Mouse (Mus musculus): ENCODE results near the gene Epb42. TPM values are rescaled to one million over a fixed set of nuclear protein-coding genes. Genes with fewer than 3 reads are reported as not detected.

The Epb42 gene
- not detected for polyA plus RNA-seq (2015; fragmentation: Illumina TruSeq; extraction: RNeasy Lipid Tissue Mini Kit (QIAGEN cat#74804); ENCODE audit: insufficient read depth, low read depth, low replicate concordance)

DNA sequence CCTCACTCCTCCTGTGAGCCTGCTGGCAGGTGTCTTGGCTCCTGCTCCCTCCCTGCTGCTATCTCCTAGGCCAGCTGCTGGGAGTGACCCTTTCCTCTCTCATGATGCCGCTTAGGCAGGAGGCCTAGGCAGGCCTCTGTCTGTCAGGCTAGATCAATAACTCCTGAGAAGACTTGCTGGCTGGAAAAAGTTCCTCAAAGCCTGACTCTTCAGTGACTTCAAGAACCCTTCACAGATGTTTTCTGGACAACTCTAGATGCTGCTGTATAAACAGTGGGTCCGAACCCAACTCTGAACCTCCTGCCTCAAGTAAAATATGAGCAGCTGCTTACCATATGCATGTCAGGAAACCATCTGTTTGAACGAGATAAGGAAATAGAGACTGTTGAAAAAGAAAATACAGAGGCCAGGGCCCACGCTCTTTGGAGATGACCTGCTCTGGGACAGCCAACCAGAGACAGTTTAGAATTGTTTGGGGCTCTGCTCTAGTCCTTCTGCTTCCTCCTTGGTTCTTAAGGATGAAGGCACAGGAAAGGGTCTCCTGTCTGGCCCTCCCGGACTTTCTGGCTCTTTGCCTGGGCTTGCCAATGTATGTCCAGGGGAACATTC is at the start of gene Epb42:
TSS of gene Epb42 (minus strand) at position 340 of the 609 bp plus-strand sequence.

DNA sequence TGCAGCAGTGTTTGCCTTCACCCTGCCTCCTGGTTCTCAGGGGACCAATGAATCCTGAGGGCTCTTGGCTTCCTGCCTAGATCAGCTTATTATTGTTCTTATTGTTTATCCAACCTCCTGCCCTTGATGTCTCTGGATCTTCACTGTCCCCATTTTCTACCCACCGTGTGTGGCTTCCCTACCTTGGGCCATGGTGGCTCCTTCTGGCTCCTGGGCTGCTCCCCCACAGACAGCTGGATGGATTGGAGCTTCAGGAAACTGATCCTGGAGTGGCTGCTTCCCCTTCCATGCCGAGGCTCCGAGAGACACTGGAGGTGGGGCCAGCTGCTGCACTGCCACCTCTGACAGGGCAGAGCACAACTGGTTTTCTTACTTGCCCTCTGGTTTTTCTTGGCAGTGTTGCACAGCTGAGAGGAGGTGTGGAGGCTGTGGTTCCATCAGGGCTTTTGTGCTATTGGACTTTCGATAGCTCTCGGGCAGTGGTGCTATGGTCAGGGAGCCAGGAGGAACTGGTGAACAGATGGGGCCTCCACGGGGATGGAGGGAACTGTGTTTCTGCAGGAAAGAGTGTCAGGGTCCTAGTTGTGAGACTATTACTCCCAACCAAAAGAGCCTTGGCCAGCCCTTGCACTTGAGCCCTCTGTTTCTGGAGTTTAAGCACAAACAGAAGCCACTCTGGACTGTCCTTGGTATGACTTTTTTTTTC is 48.8 kb upstream of the Epb42 start, which contains the start of gene Tgm5:
TSS of gene Tgm5 (minus strand) at position 362 of the 706 bp plus-strand sequence.

DNA sequence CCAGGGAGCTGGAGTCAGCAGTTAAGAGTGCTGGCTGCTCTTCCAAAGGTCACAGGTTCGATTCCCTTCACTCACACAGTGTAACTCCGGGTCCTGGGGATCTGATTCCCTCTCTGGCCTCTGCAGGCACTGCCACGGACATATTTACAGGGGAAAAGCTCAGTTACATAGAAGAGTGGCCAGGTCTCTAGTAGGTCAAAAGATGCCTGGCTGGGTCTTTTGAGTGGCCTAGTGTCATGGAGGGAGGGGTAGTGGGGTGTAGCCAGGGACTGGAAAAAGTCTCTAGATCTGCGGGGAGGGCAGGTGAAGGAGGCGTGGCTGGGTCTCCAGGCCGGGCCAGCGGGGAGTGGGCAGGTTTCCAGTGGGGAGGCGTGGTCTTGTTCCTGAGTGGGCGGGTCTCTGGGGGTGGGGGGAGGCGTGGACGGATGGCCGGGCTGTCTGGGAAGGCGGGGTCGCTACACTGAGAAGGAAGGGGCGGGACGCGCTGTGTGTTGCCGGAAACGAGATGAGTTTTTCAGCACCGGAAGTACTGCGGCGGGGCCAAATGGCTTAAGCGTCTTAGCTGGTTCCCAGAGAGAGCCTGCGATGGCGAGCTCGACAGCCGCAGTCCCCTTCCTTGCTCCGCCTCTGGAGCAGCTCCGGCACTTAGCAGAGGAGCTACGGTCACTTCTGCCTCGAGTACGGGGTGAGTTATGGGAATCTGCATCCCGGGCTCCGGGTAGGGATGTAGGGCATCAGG is 28.8 kb downstream of the Epb42 start, which contains the start of gene Ccndbp1:
TSS of gene Ccndbp1 (plus strand) at position 479 of the 739 bp plus-strand sequence.

DNA sequence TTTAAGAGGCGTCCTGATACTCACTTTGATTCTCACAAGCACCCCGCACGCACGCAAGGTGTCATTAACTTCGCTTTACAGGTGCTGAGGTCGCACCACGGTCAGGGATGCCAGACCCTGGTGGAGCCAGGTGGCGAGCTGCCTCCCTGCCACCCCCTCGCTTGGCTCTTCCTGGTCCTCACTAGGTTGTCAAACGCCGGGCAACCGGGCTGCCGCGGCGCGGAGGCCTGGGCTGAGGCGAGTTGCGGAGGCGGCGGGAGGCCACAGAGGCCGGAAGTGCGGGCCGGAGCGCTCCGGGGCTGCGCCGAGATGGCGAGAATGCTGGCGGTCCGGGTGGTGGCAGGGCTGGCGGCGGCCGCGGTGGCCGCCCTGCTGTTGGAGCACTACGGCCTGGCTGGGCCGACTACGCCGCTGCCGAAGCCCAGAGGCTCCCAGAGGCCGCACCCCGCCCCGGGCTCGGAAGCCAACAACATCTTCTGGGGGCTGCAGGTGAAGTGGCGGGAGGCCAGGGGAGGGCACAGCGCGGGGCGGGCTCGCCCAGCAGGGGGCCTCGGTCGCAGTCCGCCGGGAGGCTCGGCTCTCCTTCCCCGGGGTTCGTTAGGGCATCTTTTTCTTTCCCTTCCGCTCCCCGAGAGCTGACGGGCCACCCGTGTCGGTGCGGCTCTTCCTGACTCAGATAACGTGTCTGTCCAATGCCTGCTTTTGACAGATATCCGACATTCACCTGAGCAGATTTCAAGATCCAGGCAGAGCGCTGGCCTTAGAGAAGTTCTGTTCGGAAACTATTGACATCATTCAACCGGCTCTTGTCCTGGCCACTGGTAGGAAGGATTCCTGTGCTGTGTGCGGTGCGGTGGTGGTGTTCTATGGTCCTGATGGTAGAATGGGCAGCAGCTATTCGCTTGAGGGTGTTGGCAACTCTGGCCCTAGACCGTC is 59.6 kb downstream of the Epb42 start, which contains the start of gene Tmem62:
TSS of gene Tmem62 (plus strand) at position 28 of the 936 bp plus-strand sequence.

DNA sequence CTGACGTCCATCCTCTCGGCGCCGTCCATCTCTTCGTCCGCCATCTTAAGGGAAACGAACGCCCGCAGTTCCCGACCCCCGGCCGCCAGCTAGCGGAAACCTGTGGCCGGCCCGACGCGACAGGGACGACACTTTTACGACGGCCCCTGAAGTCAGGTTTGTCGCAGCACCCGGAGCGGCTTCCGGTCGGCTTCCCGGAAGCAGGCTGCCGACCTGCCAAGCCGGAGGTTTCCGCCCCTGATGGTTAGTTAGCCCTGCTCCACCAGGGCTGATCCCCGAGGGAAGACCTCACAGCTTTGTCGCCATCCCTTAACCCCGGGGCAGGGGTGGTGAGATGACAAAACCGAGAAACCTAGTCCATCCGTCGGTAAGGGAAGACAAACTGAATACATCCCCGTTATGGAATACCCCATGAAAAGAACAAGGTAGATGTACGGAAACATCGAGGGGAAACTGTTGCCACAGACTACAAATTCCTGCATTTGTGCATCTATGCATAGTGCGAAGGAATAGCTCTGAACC is 66.3 kb downstream of the Epb42 start, which contains the start of gene Ubr1:
TSS of gene Ubr1 (minus strand) at position 157 of the 522 bp plus-strand sequence.

Other genes starting within 250 kb of the Epb42 start
- gene Cdan1, start 186.9 kb downstream of the Epb42 start, polyA plus RNA-seq (2015; fragmentation: Illumina TruSeq; extraction: RNeasy Lipid Tissue Mini Kit (QIAGEN cat#74804); ENCODE audit: insufficient read depth, low read depth, low replicate concordance): 1.1 TPM
- gene Ttbk2, start 186.5 kb downstream of the Epb42 start, polyA plus RNA-seq (2015; fragmentation: Illumina TruSeq; extraction: RNeasy Lipid Tissue Mini Kit (QIAGEN cat#74804); ENCODE audit: insufficient read depth, low read depth, low replicate concordance): 1.2 TPM
- gene Ubr1, start 66.4 kb downstream of the Epb42 start, polyA plus RNA-seq (2015; fragmentation: Illumina TruSeq; extraction: RNeasy Lipid Tissue Mini Kit (QIAGEN cat#74804); ENCODE audit: insufficient read depth, low read depth, low replicate concordance): 9.2 TPM
- 3.8 TPM for gene Tmem62, start 60.1 kb downstream of the Epb42 start, polyA plus RNA-seq (2015; fragmentation: Illumina TruSeq; extraction: RNeasy Lipid Tissue Mini Kit (QIAGEN cat#74804); ENCODE audit: insufficient read depth, low read depth, low replicate concordance)
- gene Ccndbp1, start 28.7 kb downstream of the Epb42 start, polyA plus RNA-seq (2015; fragmentation: Illumina TruSeq; extraction: RNeasy Lipid Tissue Mini Kit (QIAGEN cat#74804); ENCODE audit: insufficient read depth, low read depth, low replicate concordance): 10.7 TPM
- gene Tgm5, start 48.8 kb upstream of the Epb42 start, polyA plus RNA-seq (2015; fragmentation: Illumina TruSeq; extraction: RNeasy Lipid Tissue Mini Kit (QIAGEN cat#74804); ENCODE audit: insufficient read depth, low read depth, low replicate concordance): not detected
- not detected for gene Tgm7, start 72.7 kb upstream of the Epb42 start, polyA plus RNA-seq (2015; fragmentation: Illumina TruSeq; extraction: RNeasy Lipid Tissue Mini Kit (QIAGEN cat#74804); ENCODE audit: insufficient read depth, low read depth, low replicate concordance)
- gene Adal, start 103.4 kb upstream of the Epb42 start, polyA plus RNA-seq (2015; fragmentation: Illumina TruSeq; extraction: RNeasy Lipid Tissue Mini Kit (QIAGEN cat#74804); ENCODE audit: insufficient read depth, low read depth, low replicate concordance): 4.0 TPM
- 2.0 TPM for gene Lcmt2, start 103.6 kb upstream of the Epb42 start, polyA plus RNA-seq (2015; fragmentation: Illumina TruSeq; extraction: RNeasy Lipid Tissue Mini Kit (QIAGEN cat#74804); ENCODE audit: insufficient read depth, low read depth, low replicate concordance)
- gene Tubgcp4, start 133.6 kb upstream of the Epb42 start, polyA plus RNA-seq (2015; fragmentation: Illumina TruSeq; extraction: RNeasy Lipid Tissue Mini Kit (QIAGEN cat#74804); ENCODE audit: insufficient read depth, low read depth, low replicate concordance): 8.5 TPM
- 4.1 TPM for gene Zscan29, start 134.1 kb upstream of the Epb42 start, polyA plus RNA-seq (2015; fragmentation: Illumina TruSeq; extraction: RNeasy Lipid Tissue Mini Kit (QIAGEN cat#74804); ENCODE audit: insufficient read depth, low read depth, low replicate concordance)
- gene Trp53bp1, start 234.3 kb upstream of the Epb42 start, polyA plus RNA-seq (2015; fragmentation: Illumina TruSeq; extraction: RNeasy Lipid Tissue Mini Kit (QIAGEN cat#74804); ENCODE audit: insufficient read depth, low read depth, low replicate concordance): 18.3 TPM